Mouse (Mus musculus) midbrain, embryonic 14.5 days (tissue): ENCODE data around the gene Aig1. TPM values are rescaled to one million over a fixed set of nuclear protein-coding genes. Genes with fewer than 3 reads are reported as not detected.

Experiments
- ATAC-seq: fragments of 200-750 bp; cut with Nextera tagmentation; 2 replicates; pipeline ENCODE4 v1.8.0; 2017; ENCODE audit warnings: moderate number of reproducible peaks, moderate library complexity; ENCODE audit not compliant: low FRiP score, low TSS enrichment
- DNase-seq: peaks from one replicate; pipeline ENCODE4 v3.0.0-alpha.2; 2015
- H3K27ac ChIP-seq: fragments of 300-500 bp; sonication (generic); replicated peaks from 2 replicates; pipeline ENCODE4 v1.5.1; 2014; ENCODE audit warnings: mild to moderate bottlenecking, low read depth, low read length, moderate library complexity
- H3K27me3 ChIP-seq: fragments of 300-500 bp; sonication (generic); 2 replicates; pipeline ENCODE4 v1.6.1; 2014; ENCODE audit warnings: low read length, control low read depth, mixed read lengths; ENCODE audit not compliant: control insufficient read depth, insufficient read depth
- H3K36me3 ChIP-seq: fragments of 300-500 bp; sonication (generic); 2 replicates; pipeline ENCODE4 v1.6.1; 2014; ENCODE audit warnings: low read length, control low read depth; ENCODE audit not compliant: control insufficient read depth, insufficient read depth
- H3K4me1 ChIP-seq: fragments of 300-500 bp; sonication (generic); 2 replicates; pipeline ENCODE4 v1.6.1; 2014; ENCODE audit warnings: mild to moderate bottlenecking, antibody characterized with exemption, low read length, control low read depth; ENCODE audit not compliant: control insufficient read depth, insufficient read depth
- H3K4me2 ChIP-seq: fragments of 300-500 bp; sonication (generic); 2 replicates; pipeline ENCODE4 v1.6.1; 2014; ENCODE audit warnings: mild to moderate bottlenecking, low read length, moderate library complexity
- H3K4me3 ChIP-seq: fragments of 300-500 bp; sonication (generic); replicated peaks from 2 replicates; pipeline ENCODE4 v1.5.1; 2014; ENCODE audit warnings: low read depth, low read length
- H3K9ac ChIP-seq: fragments of 300-500 bp; sonication (generic); replicated peaks from 2 replicates; pipeline ENCODE4 v1.6.1; 2014; ENCODE audit warnings: mild to moderate bottlenecking, low read length, moderate library complexity
- H3K9me3 ChIP-seq: fragments of 300-500 bp; sonication (generic); 2 replicates; pipeline ENCODE4 v1.6.1; 2016; ENCODE audit warnings: low read length, control low read depth, mixed read lengths; ENCODE audit not compliant: control insufficient read depth
- WGBS: fragments of 180-500 bp; shearing (Covaris S2); extraction: QIAGEN DNeasy Blood & Tissue Kit; methylation state at CpG from one replicate; pipeline ENCODE4 v1.1.7; 2014; 5-methylcytosine and 5-hydroxymethylcytosine counted together
- polyA plus RNA-seq: library from polyadenylated mRNA; unstranded; fragments of >200 nt; fragmentation: Nextera tagmentation; extraction: Ambion mirVana; gene quantifications from 2 replicates; pipeline ENCODE4 v1.2.1, GENCODE M21; 2014

Aig1 gene
- polyA plus RNA-seq, 1 experiment from 2014 or later = 76.0 TPM

DNA sequence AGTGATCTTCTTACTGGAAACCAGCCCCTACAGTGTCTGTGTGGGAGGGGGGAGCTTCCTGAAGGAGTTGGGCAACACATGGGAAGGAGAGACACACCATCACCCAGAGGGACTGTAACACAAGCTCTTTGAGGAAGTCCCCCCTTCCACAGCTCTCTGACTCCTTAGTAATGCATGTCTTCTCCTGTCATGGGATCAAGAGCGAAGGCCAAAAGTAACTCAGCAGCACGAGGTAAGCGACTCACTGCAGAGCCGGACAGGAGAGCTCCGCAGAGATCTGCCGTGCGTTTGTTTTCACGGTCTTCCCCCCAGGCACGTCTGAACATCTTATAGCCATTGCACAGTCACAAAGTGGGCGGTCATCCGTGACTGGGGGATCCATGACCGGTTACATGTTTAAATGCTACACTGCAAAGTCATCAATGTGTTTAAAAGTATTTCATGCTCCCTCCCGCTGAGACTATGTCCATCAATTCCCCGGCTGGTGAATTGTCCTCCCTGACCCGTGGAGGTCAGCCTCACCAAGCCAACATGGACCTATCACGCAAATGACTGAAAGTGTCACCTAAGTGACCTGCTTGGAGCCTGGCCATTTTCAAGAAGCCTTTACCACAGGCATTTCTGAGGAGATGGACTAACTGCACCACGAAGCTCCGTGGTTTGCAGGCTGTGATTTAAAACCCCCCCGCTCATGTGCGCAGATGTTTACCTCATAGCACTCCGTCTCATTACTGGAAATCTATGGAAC, 30.9 kb downstream of the Aig1 start:
- Histone ChIP-seq H3K27me3 (no peaks in the 10 kb centered on the region), H3K9me3 (no peaks in the 10 kb centered on the region), H3K27ac (no peak overlapping the region), H3K4me2 (no peak overlapping the region), H3K36me3 (no peaks in the 10 kb centered on the region), H3K4me3 (no peak overlapping the region), H3K4me1 (no peaks in the 10 kb centered on the region), H3K9ac (no peak overlapping the region)
- ATAC-seq = 0 out of 2 replicates have a peak, but pooled peaks have one; percentile 20
- 69% methylated on average over 21 of the region's 21 CpGs for WGBS
- DNase-seq = no peak

GRCm38 (mm10) chr10:13836956-13837355, 31.8 kb downstream of the Aig1 start:
- ATAC-seq (no peak), DNase-seq (no peak)
- H3K9ac ChIP-seq = no peak overlapping the region
- no peaks in the 10 kb centered on the region for H3K9me3 ChIP-seq
- no peak overlapping the region for H3K27ac ChIP-seq
- no peak overlapping the region for H3K4me3 ChIP-seq
- no peaks in the 10 kb centered on the region for H3K27me3 ChIP-seq
- H3K4me2 ChIP-seq = no peak overlapping the region
- no peaks in the 10 kb centered on the region for H3K36me3 ChIP-seq
- H3K4me1 ChIP-seq = no peaks in the 10 kb centered on the region
- WGBS = 95% methylated on average over 9 of the region's 9 CpGs

DNA sequence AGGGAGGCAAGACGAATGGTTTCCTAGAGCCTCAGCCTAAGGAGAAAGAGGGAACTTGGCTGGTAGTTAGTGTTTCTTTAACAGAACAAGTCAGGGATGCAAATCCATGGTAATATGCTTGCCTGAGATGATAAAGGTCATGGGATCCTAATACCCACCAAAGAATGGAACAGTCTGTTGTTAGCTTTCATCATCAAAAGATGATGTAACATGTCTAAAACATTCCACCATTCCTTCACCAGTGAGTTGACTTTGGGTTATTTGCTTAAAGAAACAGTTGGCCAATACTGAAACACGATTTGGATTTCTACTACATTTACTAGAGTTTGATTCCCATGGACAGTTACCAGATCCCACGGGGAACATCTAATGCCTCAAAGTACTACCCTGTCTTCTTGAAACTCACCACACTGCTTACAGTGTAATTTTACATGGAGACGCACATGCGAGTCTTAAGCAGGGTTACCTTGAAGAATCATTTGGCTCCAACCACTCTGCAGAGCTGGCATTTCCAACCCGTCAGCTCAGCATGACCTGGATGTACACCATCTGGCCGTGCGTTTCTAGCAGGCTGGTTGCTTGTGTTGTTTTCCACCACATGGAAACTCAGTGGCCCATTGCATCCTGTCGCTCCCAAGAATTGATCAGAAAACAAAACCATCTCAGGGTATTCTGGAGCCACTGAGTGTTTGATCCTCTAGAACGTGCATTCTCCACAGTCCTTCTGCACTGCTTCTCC, 32.9 kb downstream of the Aig1 start:
- no peak for DNase-seq
- no peaks in the 10 kb centered on the region for H3K4me1 ChIP-seq
- no peak overlapping the region for H3K9ac ChIP-seq
- no peaks in the 10 kb centered on the region for H3K9me3 ChIP-seq
- H3K4me3 ChIP-seq = no peak overlapping the region
- no peaks in the 10 kb centered on the region for H3K36me3 ChIP-seq
- H3K4me2 ChIP-seq = no peak overlapping the region
- no peaks in the 10 kb centered on the region for H3K27me3 ChIP-seq
- no peak overlapping the region for H3K27ac ChIP-seq
- 90% methylated on average over 10 of the region's 10 CpGs for WGBS
- no peak for ATAC-seq

- H3K27ac ChIP-seq = no peak overlapping the region
- peak; percentile 23 for DNase-seq
- WGBS = 83% methylated on average over 7 of the region's 7 CpGs
Observed at GRCm38 (mm10) chr10:13834056-13834455, 34.7 kb downstream of the Aig1 start.

DNA sequence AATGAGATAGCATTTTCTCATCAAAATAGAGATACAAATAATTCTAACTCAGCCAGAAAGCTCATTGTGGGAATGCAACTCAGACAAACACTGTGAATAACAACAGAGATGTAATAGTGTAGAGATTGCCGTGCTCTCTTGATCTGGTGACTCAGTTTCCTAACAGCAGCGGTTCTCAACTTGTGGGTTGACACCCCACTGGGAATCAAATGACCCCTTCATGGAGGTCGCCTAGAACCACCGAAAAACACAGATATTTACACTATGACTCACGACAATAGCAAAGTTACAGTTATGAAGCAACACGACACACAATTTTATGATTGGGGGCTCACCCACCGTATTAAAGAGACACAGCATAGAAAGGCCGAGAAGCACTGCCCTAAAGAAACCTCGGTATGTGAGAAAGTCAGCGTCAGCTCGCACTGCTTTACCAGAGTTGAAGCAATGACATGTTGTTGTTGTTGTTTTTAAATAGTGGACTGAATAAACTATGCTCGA, 35.7 kb downstream of the Aig1 start:
- Histone ChIP-seq H3K4me3 (no peak overlapping the region), H3K9ac (no peak overlapping the region), H3K27me3 (no peaks in the 10 kb centered on the region), H3K36me3 (peaks cover 3% of the 10 kb centered on the region; the same call in 1 of the 2 replicates), H3K4me1 (no peaks in the 10 kb centered on the region), H3K27ac (no peak overlapping the region), H3K9me3 (no peaks in the 10 kb centered on the region), H3K4me2 (no peak overlapping the region)
- DNase-seq (no peak), ATAC-seq (no peak)
- 94% methylated on average over 12 of the region's 12 CpGs for WGBS

More at GRCm38 (mm10) chr10:13834056-13834455, 34.7 kb downstream of the Aig1 start:
- no peak overlapping the region for H3K4me3 ChIP-seq
- ATAC-seq = no peak
- H3K36me3 ChIP-seq = no peaks in the 10 kb centered on the region
- no peaks in the 10 kb centered on the region for H3K4me1 ChIP-seq
- no peak overlapping the region for H3K4me2 ChIP-seq
- H3K9ac ChIP-seq = no peak overlapping the region
- no peaks in the 10 kb centered on the region for H3K27me3 ChIP-seq
- no peaks in the 10 kb centered on the region for H3K9me3 ChIP-seq

- DNase-seq = no peak
- no peak overlapping the region for H3K9ac ChIP-seq
- 87% methylated on average over 7 of the region's 7 CpGs for WGBS
Observed at GRCm38 (mm10) chr10:13832546-13833033, 36.2 kb downstream of the Aig1 start.

DNA sequence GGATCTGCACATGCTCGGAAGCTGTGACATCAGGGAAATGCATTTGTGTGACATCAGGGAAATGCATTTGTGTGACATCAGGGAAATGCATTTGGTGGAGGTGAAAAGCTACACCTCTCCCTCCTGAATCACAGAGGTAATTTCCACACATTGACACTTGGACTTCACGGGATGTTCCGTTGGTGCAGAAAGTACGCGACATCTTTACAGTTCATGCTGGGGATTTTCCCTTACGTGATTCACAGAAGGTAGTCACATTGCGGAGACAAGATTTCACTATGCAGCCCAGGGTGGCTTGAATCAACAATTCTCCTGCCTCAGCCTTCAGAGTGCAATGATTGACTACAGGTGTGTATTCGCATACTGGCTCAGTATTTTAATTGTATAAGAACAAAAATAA, 41.6 kb downstream of the Aig1 start:
- Histone ChIP-seq H3K9me3 (no peaks in the 10 kb centered on the region), H3K9ac (no peak overlapping the region), H3K27ac (no peak overlapping the region), H3K4me3 (no peak overlapping the region), H3K4me2 (no peak overlapping the region), H3K36me3 (peaks cover 8% of the 10 kb centered on the region; the same call in 1 of the 2 replicates), H3K27me3 (no peaks in the 10 kb centered on the region), H3K4me1 (no peaks in the 10 kb centered on the region)
- DNase-seq (no peak), ATAC-seq (no peak)
- WGBS = 95% methylated on average over 8 of the region's 8 CpGs

More at GRCm38 (mm10) chr10:13832546-13833033, 36.2 kb downstream of the Aig1 start:
- H3K36me3 ChIP-seq = peaks cover 4% of the 10 kb centered on the region; the same call in 1 of the 2 replicates
- H3K4me3 ChIP-seq = no peak overlapping the region
- H3K27ac ChIP-seq = no peak overlapping the region
- no peak overlapping the region for H3K4me2 ChIP-seq
- ATAC-seq = no peak
- no peaks in the 10 kb centered on the region for H3K4me1 ChIP-seq
- no peaks in the 10 kb centered on the region for H3K9me3 ChIP-seq
- H3K27me3 ChIP-seq = no peaks in the 10 kb centered on the region

GRCm38 (mm10) chr10:13813591-13813990, 55.2 kb downstream of the Aig1 start:
- H3K36me3 ChIP-seq = no peaks in the 10 kb centered on the region
- no peak overlapping the region for H3K9ac ChIP-seq
- H3K9me3 ChIP-seq = no peaks in the 10 kb centered on the region
- H3K4me3 ChIP-seq = no peak overlapping the region
- ATAC-seq = no peak
- DNase-seq = no peak
- H3K4me1 ChIP-seq = no peaks in the 10 kb centered on the region
- no peaks in the 10 kb centered on the region for H3K27me3 ChIP-seq
- H3K27ac ChIP-seq = no peak overlapping the region
- WGBS = 96% methylated on average over 5 of the region's 5 CpGs
- no peak overlapping the region for H3K4me2 ChIP-seq
